Mouse (Mus musculus): ENCODE results near the gene Gm2115. TPM values are rescaled to one million over a fixed set of nuclear protein-coding genes. Genes with fewer than 3 reads are reported as not detected.

The Gm2115 gene
- polyA plus RNA-seq, 1 experiment from 2014 or later = 0.91 TPM

DNA sequence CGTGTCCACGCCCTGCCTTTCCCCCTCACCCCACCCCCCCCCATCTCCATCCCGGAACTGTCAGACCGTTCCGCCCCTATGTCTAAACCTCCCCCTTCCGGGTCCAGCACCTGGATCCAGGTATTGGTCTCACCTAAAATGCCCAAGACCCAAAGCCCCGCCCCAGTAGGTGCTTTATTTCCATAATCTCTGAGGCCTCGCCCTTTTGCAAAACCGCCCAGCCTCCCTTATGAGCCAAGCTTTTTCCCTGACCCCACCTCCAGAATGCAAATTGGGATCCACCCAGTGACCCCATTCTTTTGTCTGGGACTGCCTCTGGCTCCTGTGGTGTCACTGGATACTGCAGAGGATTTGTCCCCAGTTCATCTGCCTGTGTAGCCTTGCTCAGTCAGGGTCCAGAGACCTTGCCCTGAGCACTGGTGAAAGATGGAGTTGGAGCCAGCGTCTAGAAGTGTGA is 77.6 kb downstream of the Gm2115 start, which contains the start of gene Fah:
TSS of gene Fah (minus strand) at position 430 of the 457 bp plus-strand sequence.
- peak; percentile 62 for ATAC-seq (ENCODE audit: low FRiP score, low read depth)
- H3K36me3 ChIP-seq = no peaks in the 10 kb centered on the region

DNA sequence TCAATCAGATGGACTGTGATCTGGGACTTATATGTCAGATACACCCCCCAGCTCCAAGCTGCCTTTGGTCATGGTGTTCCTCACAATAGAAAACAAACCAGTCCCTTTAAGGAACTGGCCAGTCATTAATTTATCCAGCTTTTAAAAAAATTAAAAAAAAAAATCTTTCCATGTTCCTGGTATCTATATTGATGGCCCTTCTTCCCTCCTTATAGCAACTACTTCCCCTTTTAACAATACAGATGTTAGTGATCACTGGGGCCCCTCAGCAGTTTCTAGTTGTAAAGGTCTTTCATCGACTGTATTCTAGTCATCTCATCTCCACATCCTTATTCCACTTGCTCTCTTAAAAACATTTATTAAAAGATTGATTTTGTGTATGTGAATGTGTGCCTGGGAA is 82.9 kb downstream of the Gm2115 start:
- WGBS = 95% methylated on average over 1 of the region's 1 CpGs
- Histone ChIP-seq H3K36me3 (0 out of 2 replicates have a peak, but pooled peaks cover 6% of the 10 kb centered on the region), H3K9ac (replicated peaks) (no peak overlapping the region), H3K4me2 (replicated peaks) (no peak overlapping the region), H3K4me1 (no peaks in the 10 kb centered on the region), H3K9me3 (no peaks in the 10 kb centered on the region), H3K4me3 (no peak overlapping the region), H3K27me3 (no peaks in the 10 kb centered on the region), H3K27ac (replicated peaks) (no peak overlapping the region)
- ATAC-seq (ENCODE audit: low FRiP score, low read depth) = no peak

More for the DNA sequence above, 77.6 kb downstream of the Gm2115 start, which contains the start of gene Fah:
- Histone ChIP-seq H3K4me1 (peaks cover 14% of the 10 kb centered on the region; the same call in 1 of the 2 replicates), H3K9me3 (no peaks in the 10 kb centered on the region), H3K27me3 (peaks cover 15% of the 10 kb centered on the region; the same call in 1 of the 2 replicates), H3K4me3 (peak within 1 kb of the TSS; percentile 57), H3K27ac (replicated peaks) (no peak within 1 kb of the TSS), H3K9ac (replicated peaks) (peak within 1 kb of the TSS; percentile 68), H3K4me2 (replicated peaks) (peak within 1 kb of the TSS; percentile 91)
- under 1% methylated on average over 10 of the region's 10 CpGs for WGBS

DNA sequence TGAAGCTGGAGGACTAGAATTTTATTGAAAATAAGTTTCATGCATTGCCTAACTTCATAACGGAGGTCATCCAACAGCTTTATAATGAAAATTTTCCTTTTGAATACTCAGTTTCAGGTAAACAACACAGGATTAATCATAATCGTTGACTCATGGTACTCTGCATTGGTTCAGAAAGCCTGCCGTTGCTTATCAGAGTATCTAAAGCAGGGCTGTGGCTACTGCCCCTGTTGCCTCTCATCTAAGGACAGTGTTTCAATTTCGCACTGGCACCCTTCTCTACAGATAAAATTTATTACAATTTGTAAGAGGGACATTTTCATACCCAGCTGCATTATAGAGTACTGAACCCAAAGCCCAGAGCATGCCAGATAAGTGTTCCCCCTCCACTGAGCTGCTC is 83.7 kb downstream of the Gm2115 start:
- WGBS = 88% methylated on average over 4 of the region's 4 CpGs
- Histone ChIP-seq H3K9me3 (no peaks in the 10 kb centered on the region), H3K4me3 (no peak overlapping the region), H3K27ac (replicated peaks) (no peak overlapping the region), H3K4me1 (no peaks in the 10 kb centered on the region), H3K4me2 (replicated peaks) (no peak overlapping the region), H3K9ac (replicated peaks) (no peak overlapping the region), H3K27me3 (no peaks in the 10 kb centered on the region), H3K36me3 (peaks cover 12% of the 10 kb centered on the region; the same call in 1 of the 2 replicates)
- ATAC-seq (ENCODE audit: low FRiP score, low read depth) = no peak

DNA sequence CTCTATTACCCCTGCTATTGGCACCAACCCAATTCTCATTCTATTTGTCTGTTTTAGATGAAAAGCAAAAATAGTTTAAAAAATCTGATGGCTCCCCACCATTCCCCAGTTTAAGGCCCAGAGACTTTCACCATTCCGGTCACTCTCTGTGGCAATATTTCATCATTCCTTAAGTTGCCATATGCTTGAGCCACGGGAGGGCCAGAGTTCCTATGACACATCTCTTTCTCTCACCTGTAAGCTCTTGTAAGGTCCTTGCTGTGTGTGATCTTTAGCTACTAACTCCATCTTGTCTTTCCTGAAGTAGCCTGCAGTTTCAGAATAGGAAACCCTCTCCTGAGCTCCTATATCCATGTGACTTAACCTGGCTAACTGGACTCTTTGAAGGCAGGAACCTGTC is 90.2 kb downstream of the Gm2115 start:
- no peaks in the 10 kb centered on the region for H3K4me1 ChIP-seq
- H3K27ac ChIP-seq (replicated peaks) = no peak overlapping the region
- H3K9me3 ChIP-seq = no peaks in the 10 kb centered on the region
- H3K4me2 ChIP-seq (replicated peaks) = no peak overlapping the region
- H3K9ac ChIP-seq (replicated peaks) = no peak overlapping the region
- no peak overlapping the region for H3K4me3 ChIP-seq
- ATAC-seq (ENCODE audit: low FRiP score, low read depth) = no peak
- H3K36me3 ChIP-seq = peaks cover 18% of the 10 kb centered on the region
- WGBS = 95% methylated on average over 2 of the region's 2 CpGs
- no peaks in the 10 kb centered on the region for H3K27me3 ChIP-seq

DNA sequence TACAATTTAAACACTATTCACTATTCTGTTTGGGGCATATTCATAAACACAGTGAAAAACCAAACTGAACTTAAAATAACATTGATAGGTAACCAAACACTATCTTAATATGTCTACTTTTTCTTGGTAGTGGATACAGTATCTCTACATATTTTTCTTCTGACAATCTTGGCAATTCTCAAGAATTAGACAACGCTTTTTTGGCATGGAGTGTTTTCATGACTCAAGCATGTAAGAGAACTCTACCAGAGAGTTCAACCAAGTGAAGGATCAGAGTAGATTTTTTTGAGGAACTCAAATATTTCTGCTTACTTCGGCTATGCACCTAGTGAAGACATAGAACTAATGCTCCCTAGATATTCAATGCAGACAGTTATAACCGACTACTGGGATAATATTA is 92.2 kb downstream of the Gm2115 start:
- no peak overlapping the region for H3K27ac ChIP-seq (replicated peaks)
- WGBS = 96% methylated on average over 3 of the region's 3 CpGs
- ATAC-seq (ENCODE audit: low FRiP score, low read depth) = no peak

DNA sequence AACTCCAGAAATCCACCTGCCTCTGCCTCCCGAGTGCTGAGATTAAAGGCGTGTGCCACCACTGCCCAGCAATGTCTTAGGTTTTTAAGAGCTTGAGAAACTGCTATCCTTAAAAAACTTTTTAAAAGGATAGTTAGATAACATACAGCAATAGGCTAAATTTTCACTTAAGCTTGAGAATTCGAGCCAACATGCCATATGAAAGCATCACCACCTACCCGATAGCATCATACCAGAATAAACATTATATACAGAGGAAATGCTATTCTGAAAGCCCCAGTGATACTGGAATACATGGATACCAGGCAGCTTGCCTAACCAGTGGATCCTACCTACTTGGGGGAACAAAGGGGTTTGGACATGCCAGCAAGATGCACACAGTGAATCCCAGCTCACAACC is 95.0 kb downstream of the Gm2115 start:
- H3K9me3 ChIP-seq = no peaks in the 10 kb centered on the region
- H3K36me3 ChIP-seq = peaks cover 17% of the 10 kb centered on the region
- no peaks in the 10 kb centered on the region for H3K27me3 ChIP-seq
- no peak overlapping the region for H3K4me2 ChIP-seq (replicated peaks)
- no peak overlapping the region for H3K27ac ChIP-seq (replicated peaks)
- H3K4me3 ChIP-seq = no peak overlapping the region
- WGBS = 99% methylated on average over 4 of the region's 4 CpGs
- H3K9ac ChIP-seq (replicated peaks) = no peak overlapping the region
- no peak for ATAC-seq (ENCODE audit: low FRiP score, low read depth)
- no peaks in the 10 kb centered on the region for H3K4me1 ChIP-seq

More for the DNA sequence above, 92.2 kb downstream of the Gm2115 start:
- Histone ChIP-seq H3K4me1 (no peaks in the 10 kb centered on the region), H3K4me3 (no peak overlapping the region), H3K27me3 (no peaks in the 10 kb centered on the region), H3K9me3 (no peaks in the 10 kb centered on the region), H3K36me3 (peaks cover 27% of the 10 kb centered on the region), H3K4me2 (replicated peaks) (no peak overlapping the region), H3K9ac (replicated peaks) (no peak overlapping the region)

DNA sequence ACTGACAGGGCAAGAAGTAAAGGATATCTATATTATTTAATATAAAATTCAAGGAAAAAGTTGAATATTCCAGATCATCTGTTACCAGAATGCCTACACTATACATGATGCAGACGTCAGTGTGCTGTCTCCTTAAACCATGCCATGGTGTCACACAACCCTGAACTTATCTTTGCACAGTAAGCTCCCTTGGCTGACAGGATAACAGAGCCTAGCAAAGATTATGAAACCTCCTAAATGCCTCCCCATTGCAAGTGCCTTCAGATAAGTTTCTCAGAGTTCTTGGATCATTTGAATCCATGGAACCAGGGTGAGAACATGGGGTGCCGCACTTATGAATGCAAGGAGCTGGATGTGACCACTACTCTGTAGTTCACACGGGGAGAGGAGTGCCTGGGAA is 103.1 kb downstream of the Gm2115 start:
- Histone ChIP-seq H3K4me2 (replicated peaks) (no peak overlapping the region), H3K4me3 (no peak overlapping the region), H3K9ac (replicated peaks) (no peak overlapping the region), H3K4me1 (0 out of 2 replicates have a peak, but pooled peaks cover 4% of the 10 kb centered on the region), H3K36me3 (peaks cover 27% of the 10 kb centered on the region; the same call in 1 of the 2 replicates), H3K9me3 (no peaks in the 10 kb centered on the region), H3K27ac (replicated peaks) (no peak overlapping the region), H3K27me3 (no peaks in the 10 kb centered on the region)
- WGBS = 87% methylated on average over 3 of the region's 3 CpGs
- ATAC-seq (ENCODE audit: low FRiP score, low read depth) = no peak

Other genes with a start within 250 kb of the Gm2115 start
- 67.1 and 77.6 TPM in 2 replicates for gene Arnt2, start 118.8 kb upstream of the Gm2115 start, polyA plus RNA-seq (2016; fragmentation: Nextera tagmentation; extraction: Ambion mirVana)
- 5.3 TPM in 2 replicates for gene Fah, start 77.8 kb downstream of the Gm2115 start, polyA plus RNA-seq (2016; fragmentation: Nextera tagmentation; extraction: Ambion mirVana)
- 217 and 224 TPM in 2 replicates for gene Zfand6, start 161.0 kb downstream of the Gm2115 start, polyA plus RNA-seq (2016; fragmentation: Nextera tagmentation; extraction: Ambion mirVana)